Mouse (Mus musculus) small intestine, adult 2 months (tissue): ENCODE data around the gene Txnip.

Source experiments
- CTCF ChIP-seq: fragments of 200-500 bp; IDR thresholded peaks from 2 replicates; pipeline ENCODE4 v1.5.1; 2012; ENCODE audit warnings: low read depth, mild to moderate bottlenecking, control low read depth, inconsistent platforms, low read length, moderate library complexity, mixed read lengths; ENCODE audit not compliant: insufficient replicate concordance, insufficient read length; ENCODE audit errors: extremely low read depth
- POLR2A ChIP-seq: fragments of 200-500 bp; IDR thresholded peaks from 2 replicates; pipeline ENCODE4 v1.6.1; 2012; ENCODE audit warnings: low read depth, mild to moderate bottlenecking, control low read depth, inconsistent platforms, low read length, moderate library complexity

- no peak for TF ChIP-seq CTCF
- TF ChIP-seq POLR2A: no peak
Observed at GRCm38 (mm10) chr3:96596855-96597254, 39.1 kb downstream of the Txnip start.
